Mouse (Mus musculus): ENCODE measurements around the gene Has1. TPM values are rescaled to one million over a fixed set of nuclear protein-coding genes. Genes with fewer than 3 reads are reported as not detected.

Has1 gene
- total RNA-seq (2018; cell fraction: chromatin; rRNA removed): not detected
- total RNA-seq (2018; cell fraction: cytosol; rRNA removed): under 1 TPM in 1 of 26 experiments, not detected in 25; 0.07 TPM
- total RNA-seq (2018; cell fraction: nucleus; rRNA removed): not detected
- not detected in 3 replicates for polyA plus RNA-seq (2018)

DNA sequence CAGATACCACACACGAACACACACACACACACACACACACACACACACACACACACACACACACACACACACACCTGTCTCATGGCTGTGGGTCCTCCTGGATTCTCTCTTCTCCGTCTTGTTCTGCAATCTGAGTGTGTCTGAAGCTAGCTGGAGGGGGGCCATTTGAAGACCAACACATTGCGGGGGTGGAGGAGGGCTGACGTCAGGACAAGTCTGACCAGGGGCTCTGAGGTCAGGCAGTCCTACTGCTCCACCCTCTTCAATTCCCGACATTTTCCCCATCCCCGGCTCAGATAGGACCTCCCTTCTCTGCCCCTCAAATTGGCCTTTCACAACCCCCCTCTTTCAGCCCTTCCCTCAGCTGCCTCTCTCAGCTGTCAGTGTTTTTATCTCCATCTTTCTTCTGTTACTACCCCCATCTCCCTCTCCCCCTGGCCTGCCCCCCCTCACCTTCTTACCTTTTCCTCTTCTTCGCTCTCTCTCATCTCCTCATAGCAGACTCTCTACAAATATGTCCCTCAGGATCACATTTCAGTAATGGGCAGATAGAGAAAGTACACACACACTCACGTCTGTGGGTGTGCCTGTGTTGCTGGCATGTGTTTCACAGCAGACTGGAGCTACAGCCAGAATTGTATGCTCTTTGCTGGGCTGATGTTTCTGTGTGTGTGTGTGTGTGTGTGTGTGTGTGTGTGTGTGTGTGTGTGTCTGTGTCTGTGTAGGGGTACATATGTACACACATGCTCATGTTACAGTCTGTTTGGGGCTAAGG, at the start of gene Has1:
TSS of gene Has1 (minus strand) at position 142 of the 775 bp plus-strand sequence.
- Histone ChIP-seq H3K27ac (no peak within 1 kb of the TSS), H3K4me3 (ENCODE audit: inconsistent target) (no peak within 1 kb of the TSS), H3K79me2 (ENCODE audit: inconsistent target) (no peaks in the 10 kb centered on the region), H3K36me3 (ENCODE audit: inconsistent target) (no peaks in the 10 kb centered on the region)
- 82% methylated on average over 7 of the region's 8 CpGs for WGBS (ENCODE audit: missing documents)

DNA sequence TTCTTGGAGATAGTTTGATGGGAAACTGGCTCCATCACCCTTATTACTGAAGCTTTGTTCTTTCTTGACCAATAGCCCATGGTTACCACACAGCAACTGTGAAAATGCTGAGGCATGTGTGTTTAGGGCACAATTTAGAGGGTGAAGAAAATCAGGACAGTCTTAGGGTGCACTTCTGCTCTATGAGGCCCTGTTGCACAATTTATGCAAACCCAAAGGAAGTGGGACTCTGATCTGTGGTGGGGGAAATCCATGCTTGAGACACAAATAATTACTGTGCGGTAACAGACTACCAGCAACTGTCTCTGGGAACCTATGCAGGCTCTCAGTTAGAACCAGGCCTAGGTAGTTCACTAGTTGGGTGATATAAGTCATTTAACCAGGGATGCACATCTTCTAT, 45.8 kb upstream of the Has1 start:
- H3K27ac ChIP-seq: no peak overlapping the region
- 0% methylated on average over 1 of the region's 1 CpGs for WGBS (ENCODE audit: missing documents)
- no peaks in the 10 kb centered on the region for H3K36me3 ChIP-seq (ENCODE audit: inconsistent target)
- no peak overlapping the region for H3K4me3 ChIP-seq (ENCODE audit: inconsistent target)
- H3K79me2 ChIP-seq (ENCODE audit: inconsistent target): no peaks in the 10 kb centered on the region

GRCm38 (mm10) chr17:17899268-17899667, 44.3 kb upstream of the Has1 start:
- Histone ChIP-seq H3K79me2 (ENCODE audit: inconsistent target) (no peaks in the 10 kb centered on the region), H3K36me3 (ENCODE audit: inconsistent target) (no peaks in the 10 kb centered on the region), H3K27ac (no peak overlapping the region), H3K4me3 (ENCODE audit: inconsistent target) (no peak overlapping the region)
- WGBS (ENCODE audit: missing documents): 85% methylated on average over 2 of the region's 2 CpGs

GRCm38 (mm10) chr17:17896039-17896438, 41.0 kb upstream of the Has1 start:
- H3K4me3 ChIP-seq (ENCODE audit: inconsistent target): no peak overlapping the region
- no peaks in the 10 kb centered on the region for H3K79me2 ChIP-seq (ENCODE audit: inconsistent target)
- WGBS (ENCODE audit: missing documents): 0% methylated on average over 2 of the region's 4 CpGs
- no peaks in the 10 kb centered on the region for H3K36me3 ChIP-seq (ENCODE audit: inconsistent target)
- H3K27ac ChIP-seq: no peak overlapping the region

GRCm38 (mm10) chr17:17889732-17890425, 34.9 kb upstream of the Has1 start:
- Histone ChIP-seq H3K79me2 (ENCODE audit: inconsistent target) (no peaks in the 10 kb centered on the region), H3K27ac (no peak overlapping the region), H3K36me3 (ENCODE audit: inconsistent target) (no peaks in the 10 kb centered on the region), H3K4me3 (ENCODE audit: inconsistent target) (no peak overlapping the region)
- 25% methylated on average over 2 of the region's 2 CpGs for WGBS (ENCODE audit: missing documents)

- H3K36me3 ChIP-seq (ENCODE audit: inconsistent target): no peaks in the 10 kb centered on the region
- no peak within 1 kb of the TSS for H3K27ac ChIP-seq
- H3K79me2 ChIP-seq (ENCODE audit: inconsistent target): no peaks in the 10 kb centered on the region
- H3K4me3 ChIP-seq (ENCODE audit: inconsistent target): no peak within 1 kb of the TSS
- WGBS (ENCODE audit: missing documents): 10% methylated on average over 1 of the region's 1 CpGs
Measured at GRCm38 (mm10) chr17:17887774-17888248, 32.8 kb upstream of the Has1 start, which contains the start of the genes Fpr2 and Fpr3. Gene Fpr2, plus strand, starts transcription at chr17:17887824. Gene Fpr3, plus strand, starts transcription at chr17:17887852.

GRCm38 (mm10) chr17:17883840-17884239, 28.8 kb upstream of the Has1 start, which contains the start of gene Fpr1:
Gene Fpr1, minus strand, starts transcription at chr17:17883940.
- no peak within 1 kb of the TSS for H3K27ac ChIP-seq
- no peak within 1 kb of the TSS for H3K4me3 ChIP-seq (ENCODE audit: inconsistent target)
- 95% methylated on average over 1 of the region's 1 CpGs for WGBS (ENCODE audit: missing documents)
- H3K36me3 ChIP-seq (ENCODE audit: inconsistent target): no peaks in the 10 kb centered on the region
- no peaks in the 10 kb centered on the region for H3K79me2 ChIP-seq (ENCODE audit: inconsistent target)

DNA sequence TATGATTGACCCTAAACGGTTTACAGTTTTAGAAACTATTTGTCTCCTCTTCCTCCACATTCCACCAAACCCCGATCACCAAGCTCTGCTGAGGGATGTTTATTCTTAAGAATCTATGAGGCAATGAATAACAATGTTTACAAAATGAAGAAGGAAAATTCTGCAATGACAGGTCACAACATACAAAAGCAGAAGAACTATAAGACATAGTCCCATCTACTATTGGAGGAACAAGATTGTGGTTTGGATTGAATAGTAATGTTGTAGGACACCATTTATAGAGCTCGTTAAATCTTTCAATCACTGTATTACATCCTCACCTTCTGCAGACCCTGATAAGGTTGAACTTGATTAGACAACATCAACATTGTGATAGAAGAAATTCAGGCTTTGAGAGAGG, 27.7 kb upstream of the Has1 start:
- Histone ChIP-seq H3K27ac (no peak overlapping the region), H3K36me3 (ENCODE audit: inconsistent target) (no peaks in the 10 kb centered on the region), H3K4me3 (ENCODE audit: inconsistent target) (no peak overlapping the region), H3K79me2 (ENCODE audit: inconsistent target) (no peaks in the 10 kb centered on the region)
- 87% methylated on average over 3 of the region's 3 CpGs for WGBS (ENCODE audit: missing documents)

DNA sequence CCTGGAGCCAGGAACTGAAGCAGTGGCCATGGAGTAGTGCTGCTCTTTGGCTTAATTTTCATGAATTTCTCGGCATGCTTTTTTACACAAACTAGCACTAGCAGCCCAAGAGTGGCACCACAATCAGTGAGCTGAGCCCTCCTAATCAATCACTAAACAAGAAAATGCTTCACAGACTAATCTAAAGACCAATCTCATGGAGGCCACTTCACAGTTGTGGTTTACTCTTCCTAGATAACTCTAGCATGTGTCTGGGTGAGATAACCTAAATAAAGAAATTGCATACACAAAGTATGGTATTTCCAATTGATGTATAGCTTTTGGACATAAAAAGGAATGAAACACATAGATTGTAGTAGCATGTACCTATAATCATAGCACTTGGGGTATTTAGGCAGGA, 24.3 kb upstream of the Has1 start:
- 100% methylated on average over 1 of the region's 1 CpGs for WGBS (ENCODE audit: missing documents)
- H3K27ac ChIP-seq: no peak overlapping the region

GRCm38 (mm10) chr17:17871697-17872096, 16.7 kb upstream of the Has1 start:
- Histone ChIP-seq H3K36me3 (ENCODE audit: inconsistent target) (no peaks in the 10 kb centered on the region), H3K27ac (peak overlapping the region; percentile 90), H3K79me2 (ENCODE audit: inconsistent target) (no peaks in the 10 kb centered on the region), H3K4me3 (ENCODE audit: inconsistent target) (no peak overlapping the region)
- 0% methylated on average over 2 of the region's 2 CpGs for WGBS (ENCODE audit: missing documents)

More for the DNA sequence above, 24.3 kb upstream of the Has1 start:
- Histone ChIP-seq H3K4me3 (ENCODE audit: inconsistent target) (no peak overlapping the region), H3K36me3 (ENCODE audit: inconsistent target) (no peaks in the 10 kb centered on the region), H3K79me2 (ENCODE audit: inconsistent target) (no peaks in the 10 kb centered on the region)

DNA sequence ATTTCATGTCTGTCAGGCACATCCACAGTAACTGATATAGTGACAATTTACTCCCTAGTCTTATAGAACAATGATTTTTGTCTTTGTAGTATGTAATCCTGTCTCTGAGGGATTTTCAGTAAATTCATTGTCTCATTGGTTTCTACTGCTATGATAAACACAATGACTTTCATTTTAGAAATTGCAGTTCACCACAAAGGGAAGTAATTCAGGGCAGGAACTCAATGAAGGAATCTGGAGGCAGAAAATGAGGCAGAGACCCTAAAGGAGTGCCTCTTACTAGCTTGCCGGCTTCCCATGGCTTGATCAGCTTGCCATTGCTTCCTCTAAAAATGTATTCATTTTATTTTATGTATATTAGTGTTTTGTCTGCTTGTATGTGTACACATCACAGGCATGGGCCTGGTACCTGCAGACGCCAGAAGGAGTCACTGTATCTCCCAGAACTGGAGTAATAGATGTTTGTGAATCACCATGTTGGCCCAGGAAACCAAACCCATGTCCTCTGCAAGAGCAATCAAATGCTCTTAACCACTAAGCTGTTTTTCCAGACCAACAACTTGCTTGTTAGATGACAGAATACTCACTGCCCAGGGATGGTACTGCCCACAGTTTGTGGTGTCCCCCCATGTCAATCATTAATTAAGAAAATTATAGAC, 16.0 kb upstream of the Has1 start:
- WGBS (ENCODE audit: missing documents): 15% methylated on average over 2 of the region's 2 CpGs
- Histone ChIP-seq H3K27ac (peak overlapping the region; percentile 90), H3K79me2 (ENCODE audit: inconsistent target) (no peaks in the 10 kb centered on the region), H3K36me3 (ENCODE audit: inconsistent target) (no peaks in the 10 kb centered on the region), H3K4me3 (ENCODE audit: inconsistent target) (no peak overlapping the region)

DNA sequence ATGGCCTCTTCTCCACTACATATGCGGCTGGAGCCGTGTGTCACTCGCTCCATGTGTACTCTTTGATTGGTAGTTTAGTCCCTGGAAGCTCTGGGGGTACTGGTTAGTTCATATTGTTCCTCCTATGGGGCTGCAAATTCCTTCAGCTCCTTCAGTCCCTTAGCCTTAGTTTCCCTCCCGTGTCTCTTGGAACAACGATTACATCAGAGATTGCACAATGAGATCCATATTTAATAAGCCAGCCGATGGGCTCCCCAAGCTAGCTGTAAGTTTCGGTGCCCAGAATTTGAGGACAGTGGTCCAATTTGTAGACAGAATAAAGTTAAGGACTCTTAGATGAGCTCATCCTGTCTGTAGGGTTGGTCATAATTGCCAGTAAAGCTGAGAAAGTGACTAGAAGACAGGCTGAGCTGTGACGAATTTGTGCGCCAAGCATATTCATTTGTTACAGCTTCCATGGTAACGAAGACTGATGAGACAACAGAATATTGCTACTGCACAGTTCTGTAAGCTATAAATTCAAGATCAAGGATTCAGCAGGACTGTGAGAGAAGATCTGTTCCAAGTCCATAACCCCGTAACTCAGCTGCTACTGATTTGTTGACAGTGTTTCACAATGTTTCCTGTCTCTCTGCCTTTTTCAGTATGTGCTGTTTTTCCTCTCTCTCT, 11.9 kb upstream of the Has1 start:
- Histone ChIP-seq H3K79me2 (ENCODE audit: inconsistent target) (no peaks in the 10 kb centered on the region), H3K36me3 (ENCODE audit: inconsistent target) (no peaks in the 10 kb centered on the region), H3K4me3 (ENCODE audit: inconsistent target) (no peak overlapping the region), H3K27ac (peak overlapping the region; percentile 54)
- 56% methylated on average over 11 of the region's 11 CpGs for WGBS (ENCODE audit: missing documents)

DNA sequence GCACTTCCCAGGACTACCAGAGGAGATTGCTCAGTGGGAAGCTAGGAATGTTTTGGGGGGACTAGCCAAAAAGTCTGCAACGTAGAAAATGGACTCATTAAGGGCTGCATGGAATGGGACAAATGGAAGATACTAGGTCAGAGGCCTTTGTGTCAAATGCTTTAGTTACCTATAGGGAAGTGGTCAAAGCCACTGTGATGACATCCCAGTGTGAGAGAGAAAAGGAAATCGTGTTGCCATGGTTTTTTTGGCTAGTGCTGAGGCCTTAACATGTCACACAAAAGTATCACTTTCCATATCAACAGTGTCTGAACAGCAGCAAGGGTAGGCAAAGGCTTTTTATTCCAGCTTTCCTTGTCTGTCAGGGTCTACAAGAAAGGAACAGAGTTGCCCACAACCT, 10.2 kb upstream of the Has1 start:
- no peaks in the 10 kb centered on the region for H3K79me2 ChIP-seq (ENCODE audit: inconsistent target)
- 54% methylated on average over 2 of the region's 2 CpGs for WGBS (ENCODE audit: missing documents)
- no peak overlapping the region for H3K4me3 ChIP-seq (ENCODE audit: inconsistent target)
- H3K27ac ChIP-seq: 0 out of 2 replicates have a peak overlapping the region, but pooled peaks have one; percentile 17
- no peaks in the 10 kb centered on the region for H3K36me3 ChIP-seq (ENCODE audit: inconsistent target)

DNA sequence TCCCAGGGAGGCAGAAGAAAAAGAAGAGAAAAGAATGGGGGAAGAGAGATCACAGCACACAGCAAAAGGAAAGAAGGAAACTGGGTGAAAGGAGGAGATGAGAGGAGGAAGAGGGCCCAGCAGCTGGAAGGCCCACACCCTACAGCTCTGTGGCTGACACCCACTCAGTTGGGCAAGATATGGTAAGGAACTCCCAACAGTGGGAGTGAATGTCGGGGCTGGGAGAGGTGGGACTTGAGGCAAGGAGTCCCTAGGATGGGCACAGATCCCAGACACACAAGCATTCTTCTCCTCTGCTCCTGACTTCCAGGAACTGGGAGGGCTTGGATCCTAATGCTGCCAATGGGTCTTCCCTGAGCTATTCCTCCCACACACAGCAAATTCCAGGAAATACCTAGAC, 7.4 kb upstream of the Has1 start:
- Histone ChIP-seq H3K4me3 (ENCODE audit: inconsistent target) (no peak overlapping the region), H3K36me3 (ENCODE audit: inconsistent target) (no peaks in the 10 kb centered on the region), H3K79me2 (ENCODE audit: inconsistent target) (no peaks in the 10 kb centered on the region), H3K27ac (no peak overlapping the region)
- WGBS (ENCODE audit: missing documents): 43% methylated on average over 1 of the region's 1 CpGs
